Mouse (Mus musculus) stomach, embryonic 15.5 days (tissue): ENCODE results near the gene Adamts7. TPM values are rescaled to one million over a fixed set of nuclear protein-coding genes. Genes with fewer than 3 reads are reported as not detected.

Experiments used
- ATAC-seq: fragments of 200-750 bp; cut with Nextera tagmentation; 2 replicates; pipeline ENCODE4 v1.8.0; 2017; ENCODE audit warnings: low read depth, moderate number of reproducible peaks, moderate TSS enrichment; ENCODE audit not compliant: insufficient read depth, low FRiP score
- H3K27ac ChIP-seq: fragments of 300-500 bp; sonication (generic); 2 replicates; pipeline ENCODE4 v1.5.1; 2015; ENCODE audit warnings: mild to moderate bottlenecking, inconsistent platforms
- H3K27me3 ChIP-seq: fragments of 300-500 bp; sonication (generic); replicated peaks from 2 replicates; pipeline ENCODE4 v1.6.1; 2015; ENCODE audit warnings: inconsistent platforms
- H3K36me3 ChIP-seq: fragments of 300-500 bp; sonication (generic); 2 replicates; pipeline ENCODE4 v1.6.1; 2015; ENCODE audit warnings: inconsistent platforms
- H3K4me1 ChIP-seq: fragments of 300-500 bp; sonication (generic); 2 replicates; pipeline ENCODE4 v1.6.1; 2015; ENCODE audit warnings: inconsistent platforms
- H3K4me2 ChIP-seq: fragments of 300-500 bp; sonication (generic); 2 replicates; pipeline ENCODE4 v1.6.1; 2015; ENCODE audit warnings: mild to moderate bottlenecking, inconsistent platforms
- H3K4me3 ChIP-seq: fragments of 300-500 bp; sonication (generic); replicated peaks from 2 replicates; pipeline ENCODE4 v1.5.1; 2015; ENCODE audit warnings: inconsistent platforms
- H3K9ac ChIP-seq: fragments of 300-500 bp; sonication (generic); 2 replicates; pipeline ENCODE4 v1.6.1; 2015; ENCODE audit warnings: inconsistent platforms
- H3K9me3 ChIP-seq: fragments of 300-500 bp; sonication (generic); 2 replicates; pipeline ENCODE4 v1.6.1; 2016; ENCODE audit warnings: inconsistent platforms
- WGBS: fragments of 180-500 bp; shearing (Covaris S2); methylation state at CpG from one replicate; pipeline ENCODE4 v1.1.7; 2015; 5-methylcytosine and 5-hydroxymethylcytosine counted together
- polyA plus RNA-seq: library from polyadenylated mRNA; unstranded; fragments of >200 nt; fragmentation: Nextera tagmentation; extraction: Ambion mirVana; gene quantifications from 2 replicates; pipeline ENCODE4 v1.2.1, GENCODE M21; 2015

The Adamts7 gene
- polyA plus RNA-seq, 1 experiment from 2014 or later, result 13.1 TPM

DNA sequence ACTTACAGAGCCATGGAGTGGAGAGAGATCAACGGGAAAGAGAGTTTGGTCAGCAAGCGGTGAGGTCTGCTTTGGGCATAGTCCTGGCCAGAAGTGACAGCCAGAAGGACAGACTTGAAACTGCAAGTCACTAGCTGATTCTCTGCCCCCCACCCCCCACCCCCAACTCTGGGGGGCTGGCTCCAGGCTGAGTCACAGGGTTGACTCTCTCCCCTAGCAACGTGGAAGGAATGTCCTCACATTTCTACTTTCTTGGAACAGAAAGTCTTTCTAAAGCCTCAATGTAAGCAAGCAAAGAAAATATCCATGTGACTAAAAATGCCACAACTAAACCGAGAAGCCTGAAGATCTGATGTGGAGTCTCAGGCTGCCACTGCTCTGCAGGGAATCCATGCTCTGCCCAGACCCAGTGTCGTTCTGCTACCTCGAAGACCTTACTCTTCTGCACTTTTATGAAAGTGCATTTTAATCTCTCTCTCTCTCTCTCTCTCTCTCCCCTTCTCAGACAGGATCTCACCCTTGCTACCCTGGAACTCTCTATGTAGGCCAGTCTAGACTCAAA, 93.1 kb downstream of the Adamts7 start:
- H3K4me1 ChIP-seq, result peaks cover 34% of the 10 kb centered on the region
- no peak overlapping the region for H3K4me3 ChIP-seq
- WGBS, result 47% methylated on average over 6 of the region's 6 CpGs
- H3K9ac ChIP-seq, result no peak overlapping the region
- ATAC-seq, result no peak
- no peaks in the 10 kb centered on the region for H3K27me3 ChIP-seq
- H3K27ac ChIP-seq, result no peak overlapping the region; the same call in 1 of the 2 replicates
- no peak overlapping the region for H3K4me2 ChIP-seq
- no peaks in the 10 kb centered on the region for H3K9me3 ChIP-seq
- H3K36me3 ChIP-seq, result peaks cover 4% of the 10 kb centered on the region; the same call in 1 of the 2 replicates

DNA sequence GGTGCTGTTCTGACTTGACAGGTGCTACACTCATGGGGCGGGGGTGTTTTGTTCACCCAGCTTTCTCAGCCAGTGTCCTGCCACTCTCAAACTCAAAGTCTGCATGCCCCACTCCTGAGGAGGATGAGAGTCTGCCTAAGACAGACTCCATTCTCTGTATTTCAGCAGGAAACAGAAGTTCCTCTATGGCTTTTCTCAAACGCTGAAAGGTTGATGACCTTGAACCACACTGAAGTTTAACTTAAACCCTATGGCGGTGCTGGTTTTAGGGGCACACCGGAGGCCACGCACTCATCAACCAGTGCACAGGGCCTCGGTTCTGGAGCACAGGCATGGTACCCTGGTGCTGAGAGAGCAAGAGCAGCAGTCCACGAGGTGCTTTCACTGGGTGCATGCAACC, 94.4 kb downstream of the Adamts7 start:
- H3K9me3 ChIP-seq, result no peaks in the 10 kb centered on the region
- H3K9ac ChIP-seq, result no peak overlapping the region
- H3K36me3 ChIP-seq, result peaks cover 4% of the 10 kb centered on the region; the same call in 1 of the 2 replicates
- no peak overlapping the region for H3K4me2 ChIP-seq
- 67% methylated on average over 7 of the region's 7 CpGs for WGBS
- H3K4me3 ChIP-seq, result no peak overlapping the region
- H3K27ac ChIP-seq, result no peak overlapping the region
- ATAC-seq, result no peak
- H3K27me3 ChIP-seq, result no peaks in the 10 kb centered on the region
- peaks cover 45% of the 10 kb centered on the region for H3K4me1 ChIP-seq

Other genes with a start within 250 kb of the Adamts7 start
- gene Ctsh, start 108.9 kb upstream of the Adamts7 start, polyA plus RNA-seq, result 63.1 and 72.0 TPM in 2 replicates
- gene Morf4l1, start 48.3 kb upstream of the Adamts7 start, polyA plus RNA-seq, result 362 and 379 TPM in 2 replicates
- 17.1 and 17.8 TPM in 2 replicates for gene Tbc1d2b, start 107.7 kb downstream of the Adamts7 start, polyA plus RNA-seq